Mouse (Mus musculus): ENCODE results near the gene Slc25a20. TPM values are rescaled to one million over a fixed set of nuclear protein-coding genes. Genes with fewer than 3 reads are reported as not detected.

Gene Slc25a20
- total RNA-seq, 4 experiments from 2014 or later: 11.1 to 15.8 (median 13.6) TPM

Small RNA genes lying within 50 kb of the gene (microRNA-seq; reads per million reads assigned to microRNA genes)
- gene Gm26298: 0 reads per million in 2 experiments

Other genes starting within 250 kb of the Slc25a20 start
- gene Ccdc36, start 233.6 kb upstream of the Slc25a20 start, total RNA-seq (2022): under 1 TPM; 0.15 to 0.37 (median 0.22) TPM
- not detected for gene BC048562, start 225.6 kb upstream of the Slc25a20 start, total RNA-seq (2022)
- gene Ccdc71, start 201.6 kb upstream of the Slc25a20 start, total RNA-seq (2022): 10 to 100 TPM; 35.8 to 46.5 (median 38.4) TPM
- gene Klhdc8b, start 200.5 kb upstream of the Slc25a20 start, total RNA-seq (2022): 10 to 100 TPM; 28.8 to 38.0 (median 34.0) TPM
- 10 to 100 TPM; 28.0 to 35.7 (median 30.8) TPM for gene Lamb2, start 182.4 kb upstream of the Slc25a20 start, total RNA-seq (2022)
- gene Usp19, start 171.5 kb upstream of the Slc25a20 start, total RNA-seq (2022): 100 to 1,000 TPM; 116 to 140 (median 127) TPM
- 10 to 100 TPM; 78.3 to 95.4 (median 86.8) TPM for gene Qars, start 154.4 kb upstream of the Slc25a20 start, total RNA-seq (2022)
- 100 to 1,000 TPM; 140 to 158 (median 155) TPM for gene Qrich1, start 145.3 kb upstream of the Slc25a20 start, total RNA-seq (2022)
- 10 to 100 TPM; 43.7 to 54.7 (median 50.7) TPM for gene Impdh2, start 101.8 kb upstream of the Slc25a20 start, total RNA-seq (2022)
- gene Ndufaf3, start 94.7 kb upstream of the Slc25a20 start, total RNA-seq (2022): 10 to 100 TPM; 67.2 to 77.5 (median 73.4) TPM
- gene Dalrd3, start 92.2 kb upstream of the Slc25a20 start, total RNA-seq (2022): 10 to 100 TPM; 68.8 to 86.5 (median 73.5) TPM
- gene Wdr6, start 83.3 kb upstream of the Slc25a20 start, total RNA-seq (2022): 100 to 1,000 TPM; 129 to 151 (median 133) TPM
- gene P4htm, start 64.4 kb upstream of the Slc25a20 start, total RNA-seq (2022): 10 to 100 TPM; 87.5 to 98.6 (median 93.9) TPM
- gene Arih2, start 12.7 kb upstream of the Slc25a20 start, total RNA-seq (2022): 10 to 100 TPM; 51.8 to 55.6 (median 54.2) TPM
- gene Prkar2a, start 27.2 kb downstream of the Slc25a20 start, total RNA-seq (2022): 10 to 100 TPM; 45.9 to 52.1 (median 49.3) TPM
- 100 to 1,000 TPM; 137 to 158 (median 157) TPM for gene Ip6k2, start 121.7 kb downstream of the Slc25a20 start, total RNA-seq (2022)
- 10 to 100 TPM; 56.8 to 65.8 (median 59.9) TPM for gene Nckipsd, start 146.3 kb downstream of the Slc25a20 start, total RNA-seq (2022)
- 10 to 100 TPM; 45.0 to 60.8 (median 50.5) TPM for gene Celsr3, start 164.2 kb downstream of the Slc25a20 start, total RNA-seq (2022)
- 10 to 100 TPM; 10.9 to 21.0 (median 16.6) TPM for gene Slc26a6, start 191.2 kb downstream of the Slc25a20 start, total RNA-seq (2022)

All from left cerebral cortex, adult 8-10 months (tissue).